Mouse (Mus musculus) subcutaneous adipose tissue, adult 2 months (tissue): Measurements from ENCODE around the gene Rpl27. TPM values are rescaled to one million over a fixed set of nuclear protein-coding genes. Genes with fewer than 3 reads are reported as not detected.

Source experiments
- polyA plus RNA-seq: library from polyadenylated mRNA; depleted of rRNA; stranded (reverse); fragments of >200 nt; gene quantifications from 2 replicates; pipeline ENCODE4 v1.2.3, GENCODE M21; 2012; ENCODE audit warnings: low replicate concordance; rRNA removed

Rpl27 gene
- polyA plus RNA-seq: 318 and 472 TPM in 2 replicates

DNA sequence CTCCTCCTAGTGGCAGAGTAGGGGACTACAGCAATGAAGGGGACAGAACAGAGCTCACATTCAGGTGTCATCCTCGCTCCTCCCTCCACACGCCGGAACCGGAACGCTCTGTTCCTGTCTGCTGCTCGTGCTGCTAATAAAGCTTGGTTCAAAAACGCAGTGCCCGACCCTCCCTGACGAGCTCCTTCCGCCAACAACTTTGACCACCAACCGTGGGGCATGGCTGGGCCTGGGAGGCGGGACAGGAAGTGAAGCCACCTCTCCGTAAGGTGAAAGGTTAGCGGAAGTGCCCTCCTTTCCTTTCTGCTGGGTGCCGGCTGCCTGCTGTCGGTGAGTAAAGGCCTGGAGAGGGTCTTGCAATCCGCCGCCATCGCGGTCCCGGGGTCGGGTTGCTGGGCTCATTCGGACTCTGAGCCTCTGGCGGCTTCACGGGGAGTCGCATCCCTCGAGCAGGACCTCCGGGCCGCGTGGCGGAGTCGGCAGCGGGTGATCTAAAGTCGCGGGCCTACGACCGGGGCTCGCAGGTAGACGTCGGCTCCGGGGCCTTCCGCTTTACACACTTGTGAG lies at the start of gene Rpl27:
Gene Rpl27 (plus strand): TSS at position 172 of the 567 bp plus-strand sequence.

DNA sequence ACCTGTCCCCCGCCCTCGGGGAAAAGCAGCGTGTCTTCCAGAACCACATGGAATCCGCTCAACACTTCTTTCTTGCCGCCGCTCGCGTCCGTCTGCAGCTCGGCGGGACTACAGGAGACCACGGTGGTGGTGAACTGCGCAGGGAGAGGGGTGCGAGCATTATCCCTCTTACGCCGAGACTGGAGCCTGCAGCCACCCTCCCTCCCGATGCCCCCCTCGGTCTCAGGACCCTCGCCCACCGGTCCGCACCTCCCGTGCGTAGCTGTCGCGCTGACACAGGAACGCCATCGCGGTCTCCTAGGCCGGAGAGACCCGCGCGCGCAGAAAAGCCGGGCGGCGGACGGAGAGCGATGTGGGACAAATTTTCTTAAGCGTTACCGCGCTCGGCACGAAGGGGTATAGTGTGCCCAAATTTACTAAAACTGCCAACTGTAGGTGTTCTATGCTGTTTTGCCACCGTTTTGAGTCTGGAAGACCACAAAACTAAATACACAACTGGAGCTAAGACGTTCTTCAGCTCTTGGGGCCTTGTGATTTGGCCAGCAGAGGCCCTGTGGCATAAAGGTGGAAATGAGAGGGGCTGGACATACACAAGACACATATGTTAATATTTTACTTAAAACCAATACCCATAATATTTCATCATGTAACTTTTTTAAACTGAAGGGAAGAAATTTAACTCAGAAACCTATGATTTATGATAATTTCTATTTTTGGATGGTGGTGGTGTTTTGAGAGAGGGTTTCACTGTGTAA lies 24.8 kb upstream of the Rpl27 start, which contains the start of gene Aarsd1:
Gene Aarsd1 (minus strand): TSS at position 515 of the 755 bp plus-strand sequence.

GRCm38 (mm10) chr11:101424105-101424851 lies 17.8 kb upstream of the Rpl27 start, which contains the start of gene Gm27029:
Gm27029 (minus strand) TSS chr11:101424796.

GRCm38 (mm10) chr11:101424925-101425813 lies 16.9 kb upstream of the Rpl27 start, which contains the start of the genes Rundc1 and Ptges3l:
Rundc1 (plus strand) TSS chr11:101425085.
Ptges3l (minus strand) TSS chr11:101425333.

GRCm38 (mm10) chr11:101448274-101448746 lies 6.2 kb downstream of the Rpl27 start, which contains the start of gene Ifi35:
Ifi35 (plus strand) TSS chr11:101448407.

GRCm38 (mm10) chr11:101464211-101465100 lies 22.4 kb downstream of the Rpl27 start, which contains the start of gene Rnd2:
Rnd2 (plus strand) TSS chr11:101464999.

GRCm38 (mm10) chr11:101465869-101466551 lies 23.9 kb downstream of the Rpl27 start, which contains the start of gene Vat1:
Vat1 (minus strand) TSS chr11:101466230.

Other genes with a start within 250 kb of the Rpl27 start
- gene Ezh1, start 215.8 kb upstream of the Rpl27 start, polyA plus RNA-seq: 44.1 and 55.6 TPM in 2 replicates
- 237 and 432 TPM in 2 replicates for gene Ramp2, start 196.3 kb upstream of the Rpl27 start, polyA plus RNA-seq
- 110 and 112 TPM in 2 replicates for gene Vps25, start 188.6 kb upstream of the Rpl27 start, polyA plus RNA-seq
- 1.4 and 19.8 TPM in 2 replicates for gene Wnk4, start 181.7 kb upstream of the Rpl27 start, polyA plus RNA-seq
- gene Cntd1, start 163.3 kb upstream of the Rpl27 start, polyA plus RNA-seq: 0.07 and 0.19 TPM in 2 replicates
- gene Coa3, start 163.2 kb upstream of the Rpl27 start, polyA plus RNA-seq: 161 and 167 TPM in 2 replicates
- gene Becn1, start 140.0 kb upstream of the Rpl27 start, polyA plus RNA-seq: 87.7 and 120 TPM in 2 replicates
- gene Psme3, start 126.1 kb upstream of the Rpl27 start, polyA plus RNA-seq: 61.9 and 67.1 TPM in 2 replicates
- 3.9 and 7.4 TPM in 2 replicates for gene Aoc2, start 117.2 kb upstream of the Rpl27 start, polyA plus RNA-seq
- gene Aoc3, start 111.7 kb upstream of the Rpl27 start, polyA plus RNA-seq: 254 and 817 TPM in 2 replicates
- gene G6pc, start 74.7 kb upstream of the Rpl27 start, polyA plus RNA-seq: 0.08 and 0.09 TPM in 2 replicates
- 29.0 and 32.6 TPM in 2 replicates for gene Aarsd1, start 24.7 kb upstream of the Rpl27 start, polyA plus RNA-seq
- gene Gm27029, start 17.5 kb upstream of the Rpl27 start, polyA plus RNA-seq: 0.48 and 0.52 TPM in 2 replicates
- gene Rundc1, start 17.2 kb upstream of the Rpl27 start, polyA plus RNA-seq: 15.6 and 20.5 TPM in 2 replicates
- 9.3 and 9.4 TPM in 2 replicates for gene Ptges3l, start 17.0 kb upstream of the Rpl27 start, polyA plus RNA-seq
- gene Ifi35, start 6.1 kb downstream of the Rpl27 start, polyA plus RNA-seq: 66.3 and 93.8 TPM in 2 replicates
- gene Rnd2, start 22.7 kb downstream of the Rpl27 start, polyA plus RNA-seq: 16.1 and 16.8 TPM in 2 replicates
- gene Vat1, start 23.9 kb downstream of the Rpl27 start, polyA plus RNA-seq: 140 and 206 TPM in 2 replicates
- gene Brca1, start 109.7 kb downstream of the Rpl27 start, polyA plus RNA-seq: 0.29 and 2.6 TPM in 2 replicates
- gene Nbr1, start 109.9 kb downstream of the Rpl27 start, polyA plus RNA-seq: 110 and 123 TPM in 2 replicates
- gene Tmem106a, start 139.9 kb downstream of the Rpl27 start, polyA plus RNA-seq: 80.3 and 135 TPM in 2 replicates
- gene Gm11634, start 157.0 kb downstream of the Rpl27 start, polyA plus RNA-seq: not detected in 2 replicates
- 26.1 and 28.7 TPM in 2 replicates for gene Rdm1, start 184.9 kb downstream of the Rpl27 start, polyA plus RNA-seq
- gene Arl4d, start 223.2 kb downstream of the Rpl27 start, polyA plus RNA-seq: 18.6 and 33.7 TPM in 2 replicates